Mouse (Mus musculus) MEL (cell line): Measurements from ENCODE around the gene Arhgap19. TPM values are rescaled to one million over a fixed set of nuclear protein-coding genes. Genes with fewer than 3 reads are reported as not detected.

Experiments used
- DNase-seq: peaks from one replicate; pipeline ENCODE4 v3.0.0; 2011; ENCODE audit warnings: low read depth, low spot score
- H3K27ac ChIP-seq: 2 replicates; pipeline ENCODE4 v1.5.1; 2012; ENCODE audit warnings: low read depth, mild to moderate bottlenecking, control low read depth, low read length, moderate library complexity; ENCODE audit not compliant: control insufficient read depth
- H3K27me3 ChIP-seq, 2 experiments: fragments of 150-350 bp in 1 of 2; sonication (generic) in 1 of 2; 2 replicates each; pipeline ENCODE4 v1.6.1; 2012; ENCODE audit warnings: low read length in 2 of 2, mild to moderate bottlenecking in 2 of 2, improper control_type of control experiment in 1 of 2, moderate library complexity in 1 of 2; ENCODE audit not compliant: insufficient read depth in 2 of 2, control insufficient read depth in 1 of 2
- H3K36me3 ChIP-seq, 2 experiments: 2 replicates each; pipeline ENCODE4 v1.6.1; 2012 to 2014; ENCODE audit warnings: low read length in 2 of 2, improper control_type of control experiment in 1 of 2, inconsistent platforms in 1 of 2, mild to moderate bottlenecking in 1 of 2; ENCODE audit not compliant: insufficient read depth in 2 of 2, control insufficient read depth in 1 of 2
- H3K4me1 ChIP-seq, 2 experiments: fragments of 150-350 bp in 1 of 2; sonication (generic) in 1 of 2; 2 replicates each; pipeline ENCODE4 v1.6.1; 2012; ENCODE audit warnings: low read length in 2 of 2, improper control_type of control experiment in 1 of 2, mild to moderate bottlenecking in 1 of 2; ENCODE audit not compliant: insufficient read depth in 2 of 2, control insufficient read depth in 1 of 2
- H3K4me3 ChIP-seq, 2 experiments: fragments of 150-350 bp in 1 of 2; sonication (generic) in 1 of 2; 2 replicates each; pipeline ENCODE4 v1.5.1; 2012; ENCODE audit warnings: low read depth in 2 of 2, low read length in 2 of 2, mild to moderate bottlenecking in 2 of 2, moderate library complexity in 2 of 2, control low read depth in 1 of 2, improper control_type of control experiment in 1 of 2; ENCODE audit not compliant: control insufficient read depth in 1 of 2, insufficient read depth in 1 of 2
- H3K79me2 ChIP-seq: 2 replicates; pipeline ENCODE4 v1.6.1; 2012; ENCODE audit warnings: mild to moderate bottlenecking, low read length, moderate library complexity; ENCODE audit not compliant: control insufficient read depth, poor library complexity, insufficient read depth
- H3K9ac ChIP-seq: 2 replicates; pipeline ENCODE4 v1.6.1; 2012; ENCODE audit warnings: low read depth, mild to moderate bottlenecking, control low read depth, low read length, moderate library complexity; ENCODE audit not compliant: control insufficient read depth, poor library complexity, severe bottlenecking
- H3K9me3 ChIP-seq: fragments of 150-350 bp; sonication (generic); replicated peaks from 2 replicates; pipeline ENCODE4 v1.6.1; 2012; ENCODE audit warnings: mild to moderate bottlenecking, low read length, improper control_type of control experiment, moderate library complexity; ENCODE audit not compliant: insufficient read depth
- CHD2 ChIP-seq: IDR thresholded peaks from 2 replicates; pipeline ENCODE4 v1.6.1; 2011; ENCODE audit warnings: low read length, improper control_type of control experiment
- ELF1 ChIP-seq: IDR thresholded peaks from 2 replicates; pipeline ENCODE4 v1.6.1; 2014; ENCODE audit warnings: low read depth, mild to moderate bottlenecking, inconsistent platforms, low read length, improper control_type of control experiment, moderate library complexity
- ETS1 ChIP-seq: IDR thresholded peaks from 2 replicates; pipeline ENCODE4 v1.6.1; 2012; ENCODE audit warnings: low read depth, mild to moderate bottlenecking, inconsistent platforms, low read length, improper control_type of control experiment, moderate library complexity
- HCFC1 ChIP-seq: IDR thresholded peaks from 2 replicates; pipeline ENCODE4 v1.6.1; 2012; ENCODE audit warnings: low read depth, mild to moderate bottlenecking, inconsistent platforms, low read length, improper control_type of control experiment, moderate library complexity
- KAT2A ChIP-seq: conservative IDR thresholded peaks from 2 replicates; pipeline ENCODE4 v1.6.1; 2012; ENCODE audit warnings: low read depth, low read length, improper control_type of control experiment, inconsistent platforms
- MAFK ChIP-seq: IDR thresholded peaks from 2 replicates; pipeline ENCODE4 v1.6.1; 2011; ENCODE audit warnings: low read depth, mild to moderate bottlenecking, low read length, improper control_type of control experiment, borderline replicate concordance
- MAZ ChIP-seq: IDR thresholded peaks from 2 replicates; pipeline ENCODE4 v1.6.1; 2012; ENCODE audit warnings: low read depth, mild to moderate bottlenecking, inconsistent platforms, low read length, improper control_type of control experiment
- MYB ChIP-seq: IDR thresholded peaks from 2 replicates; pipeline ENCODE4 v1.6.1; 2011; ENCODE audit warnings: mild to moderate bottlenecking, low read depth, low read length, improper control_type of control experiment
- MYC ChIP-seq: IDR thresholded peaks from 2 replicates; pipeline ENCODE4 v1.6.1; 2011; ENCODE audit warnings: low read depth, mild to moderate bottlenecking, low read length, improper control_type of control experiment, moderate library complexity
- NELFE ChIP-seq: IDR thresholded peaks from 2 replicates; pipeline ENCODE4 v1.6.1; 2011; ENCODE audit warnings: low read depth, low read length, improper control_type of control experiment
- POLR2A ChIP-seq, 2 experiments: IDR thresholded peaks; 2 replicates each; pipeline ENCODE4 v1.6.1; 2011 to 2012; ENCODE audit warnings: low read length in 2 of 2, mild to moderate bottlenecking in 2 of 2, control low read depth in 1 of 2, improper control_type of control experiment in 1 of 2, low read depth in 1 of 2, moderate library complexity in 1 of 2; ENCODE audit not compliant: control insufficient read depth in 1 of 2, insufficient read depth in 1 of 2, poor library complexity in 1 of 2
- POLR2AphosphoS5 ChIP-seq: IDR thresholded peaks from 2 replicates; pipeline ENCODE4 v1.6.1; 2012; ENCODE audit warnings: low read depth, borderline replicate concordance, mild to moderate bottlenecking, inconsistent platforms, low read length, moderate library complexity, mixed read lengths
- RCOR1 ChIP-seq: IDR thresholded peaks from 2 replicates; pipeline ENCODE4 v1.6.1; 2012; ENCODE audit warnings: low read depth, mild to moderate bottlenecking, inconsistent platforms, low read length, improper control_type of control experiment
- SMC3 ChIP-seq: IDR thresholded peaks from 2 replicates; pipeline ENCODE4 v1.6.1; 2011; ENCODE audit warnings: low read depth, low read length, improper control_type of control experiment
- TAL1 ChIP-seq: IDR thresholded peaks from 2 replicates; pipeline ENCODE4 v1.6.1; 2012; ENCODE audit warnings: mild to moderate bottlenecking, inconsistent platforms, low read length, moderate library complexity, mixed read lengths
- TCF12 ChIP-seq: IDR thresholded peaks from 2 replicates; pipeline ENCODE4 v1.6.1; 2014; ENCODE audit warnings: low read depth, mild to moderate bottlenecking, inconsistent platforms, low read length, improper control_type of control experiment, moderate library complexity
- ZC3H11A ChIP-seq: IDR thresholded peaks from 2 replicates; pipeline ENCODE4 v1.6.1; 2012; ENCODE audit warnings: low read depth, mild to moderate bottlenecking, inconsistent platforms, low read length, improper control_type of control experiment
- ZKSCAN1 ChIP-seq: IDR thresholded peaks from 2 replicates; pipeline ENCODE4 v1.6.1; 2012; ENCODE audit warnings: low read depth, mild to moderate bottlenecking, inconsistent platforms, low read length, improper control_type of control experiment, moderate library complexity
- ZMIZ1 ChIP-seq: IDR thresholded peaks from 2 replicates; pipeline ENCODE4 v1.6.1; 2012; ENCODE audit warnings: low read depth, mild to moderate bottlenecking, inconsistent platforms, low read length, improper control_type of control experiment, moderate library complexity
- ZNF384 ChIP-seq: IDR thresholded peaks from 2 replicates; pipeline ENCODE4 v1.6.1; 2012; ENCODE audit warnings: low read depth, mild to moderate bottlenecking, inconsistent platforms, low read length, improper control_type of control experiment
- polyA plus RNA-seq, 2 experiments: library from polyadenylated mRNA; stranded (reverse) in 1 of 2; unstranded in 1 of 2; fragments of >175 nt in 1 of 2; fragments of >200 nt in 1 of 2; gene quantifications; 2 replicates each; pipeline versions ENCODE4 v1.2.1 to v1.2.4; 2012; ENCODE audit warnings: low replicate concordance in 2 of 2, low read depth in 1 of 2; ENCODE audit not compliant: insufficient read length in 2 of 2, insufficient read depth in 1 of 2, missing spikeins in 1 of 2
- total RNA-seq: library from RNA; depleted of rRNA; stranded (reverse); fragments of 300-350 nt; gene quantifications from 2 replicates; pipeline ENCODE4 v1.2.3, GENCODE M21; 2012

Arhgap19 gene
- total and polyA plus RNA-seq, 3 experiments, result 47.5 to 67.9 TPM; not detected in 1

- TF ChIP-seq SMC3, result no peak
- no peak for TF ChIP-seq NELFE
- TF ChIP-seq POLR2A (IDR thresholded peaks at IDR 0.05; ENCODE audit: control insufficient read depth in 1 of 2, insufficient read depth in 1 of 2, low read depth in 1 of 2, low read length in 2 of 2, poor library complexity in 1 of 2), result no peak
- TF ChIP-seq ETS1, result no peak
- Histone ChIP-seq H3K4me3 (no peak overlapping the region), H3K27ac (no peak overlapping the region), H3K79me2 (no peaks in the 10 kb centered on the region), H3K9ac (no peak overlapping the region), H3K9me3 (no peaks in the 10 kb centered on the region), H3K36me3 (no peaks in the 10 kb centered on the region), H3K27me3 (no peaks in the 10 kb centered on the region), H3K4me1 (peaks cover 0 to 3% of the 10 kb centered on the region in 2 experiments; a peak in 1 of 4 replicates)
- DNase-seq, result no peak
These were observed 42.6 kb downstream of the Arhgap19 start for GRCm38 (mm10) chr19:41759270-41759669.

GRCm38 (mm10) chr19:41754760-41755159 lies 47.1 kb downstream of the Arhgap19 start:
- Histone ChIP-seq H3K4me1 (no peaks in the 10 kb centered on the region), H3K4me3 (no peak overlapping the region), H3K9me3 (no peaks in the 10 kb centered on the region), H3K79me2 (no peaks in the 10 kb centered on the region), H3K27me3 (no peaks in the 10 kb centered on the region; a peak in 1 of 4 replicates), H3K9ac (no peak overlapping the region), H3K27ac (no peak overlapping the region), H3K36me3 (no peaks in the 10 kb centered on the region)
- no peak for TF ChIP-seq POLR2A (IDR thresholded peaks at IDR 0.05; ENCODE audit: control insufficient read depth in 1 of 2, insufficient read depth in 1 of 2, low read depth in 1 of 2, low read length in 2 of 2, poor library complexity in 1 of 2)
- no peak for DNase-seq

- TF ChIP-seq RCOR1, result no peak
- TF ChIP-seq MAZ, result no peak
- TF ChIP-seq, all 39 proteins: peak for 0
- H3K27ac ChIP-seq, result no peak overlapping the region
- H3K27me3 ChIP-seq, result no peaks in the 10 kb centered on the region; a peak in 1 of 4 replicates
- H3K9ac ChIP-seq, result no peak overlapping the region
- no peaks in the 10 kb centered on the region for H3K36me3 ChIP-seq
- DNase-seq, result no peak
- H3K9me3 ChIP-seq, result no peaks in the 10 kb centered on the region
- H3K4me3 ChIP-seq, result no peak overlapping the region
- no peaks in the 10 kb centered on the region for H3K4me1 ChIP-seq
- H3K79me2 ChIP-seq, result no peaks in the 10 kb centered on the region
These were observed 49.9 kb downstream of the Arhgap19 start for GRCm38 (mm10) chr19:41751906-41752305.

- Histone ChIP-seq H3K4me3 (no peak overlapping the region), H3K9me3 (no peaks in the 10 kb centered on the region), H3K27ac (no peak overlapping the region), H3K27me3 (no peaks in the 10 kb centered on the region; a peak in 2 of 4 replicates), H3K9ac (no peak overlapping the region), H3K79me2 (no peaks in the 10 kb centered on the region), H3K36me3 (no peaks in the 10 kb centered on the region), H3K4me1 (no peaks in the 10 kb centered on the region)
- no peak for DNase-seq
- TF ChIP-seq POLR2AphosphoS5 (no peak), ELF1 (no peak), ZNF384 (no peak), TAL1 (no peak), CHD2 (no peak), ZMIZ1 (no peak), ETS1 (no peak), MYC (no peak), ZC3H11A (no peak), ZKSCAN1 (no peak), POLR2A (IDR thresholded peaks at IDR 0.05; ENCODE audit: control insufficient read depth in 1 of 2, insufficient read depth in 1 of 2, low read depth in 1 of 2, low read length in 2 of 2, poor library complexity in 1 of 2) (no peak), MAFK (no peak), NELFE (no peak), TCF12 (no peak), KAT2A (no peak), HCFC1 (no peak), MYB (no peak)
These were observed 54.4 kb downstream of the Arhgap19 start for GRCm38 (mm10) chr19:41747436-41747835.
